Mouse (Mus musculus) small intestine, adult 2 months (tissue): ENCODE measurements at regions not wholly inside any gene's neighbourhood (a gene's known extent, or its start where the extent isn't known, plus 50 kb on each side); places are given as distances from the start of the nearest gene placed in this dataset.

Experiments
- CTCF ChIP-seq: fragments of 200-500 bp; IDR thresholded peaks from 2 replicates; pipeline ENCODE4 v1.5.1; 2012; ENCODE audit warnings: low read depth, mild to moderate bottlenecking, control low read depth, inconsistent platforms, low read length, moderate library complexity, mixed read lengths; ENCODE audit not compliant: insufficient replicate concordance, insufficient read length; ENCODE audit errors: extremely low read depth
- POLR2A ChIP-seq: fragments of 200-500 bp; IDR thresholded peaks from 2 replicates; pipeline ENCODE4 v1.6.1; 2012; ENCODE audit warnings: low read depth, mild to moderate bottlenecking, control low read depth, inconsistent platforms, low read length, moderate library complexity

- no peak for TF ChIP-seq POLR2A
- no peak for TF ChIP-seq CTCF
Measured at GRCm38 (mm10) chr10:99910011-99910723, 105.3 kb upstream of the Kitl start.
